Mouse (Mus musculus) hindbrain, embryonic 13.5 days (tissue): Measurements from ENCODE around the gene Gm20532. TPM values are rescaled to one million over a fixed set of nuclear protein-coding genes. Genes with fewer than 3 reads are reported as not detected.

Experiments
- ATAC-seq: fragments of 200-750 bp; cut with Nextera tagmentation; 2 replicates; pipeline ENCODE4 v1.8.0; 2017; ENCODE audit warnings: moderate TSS enrichment; ENCODE audit not compliant: low FRiP score
- H3K27ac ChIP-seq: fragments of 300-500 bp; sonication (generic); 2 replicates; pipeline ENCODE4 v1.5.1; 2015; ENCODE audit warnings: inconsistent platforms, mild to moderate bottlenecking, moderate library complexity
- H3K27me3 ChIP-seq: fragments of 300-500 bp; sonication (generic); 2 replicates; pipeline ENCODE4 v1.6.1; 2015; ENCODE audit warnings: mild to moderate bottlenecking, inconsistent platforms
- H3K36me3 ChIP-seq: fragments of 300-500 bp; sonication (generic); 2 replicates; pipeline ENCODE4 v1.6.1; 2015; ENCODE audit warnings: mild to moderate bottlenecking, inconsistent platforms
- H3K4me1 ChIP-seq: fragments of 300-500 bp; sonication (generic); replicated peaks from 2 replicates; pipeline ENCODE4 v1.6.1; 2015; ENCODE audit warnings: inconsistent platforms
- H3K4me2 ChIP-seq: fragments of 300-500 bp; sonication (generic); 2 replicates; pipeline ENCODE4 v1.6.1; 2015; ENCODE audit warnings: inconsistent platforms, mild to moderate bottlenecking, moderate library complexity
- H3K4me3 ChIP-seq: fragments of 300-500 bp; sonication (generic); 2 replicates; pipeline ENCODE4 v1.5.1; 2015; ENCODE audit warnings: mild to moderate bottlenecking, inconsistent platforms
- H3K9ac ChIP-seq: fragments of 300-500 bp; sonication (generic); 2 replicates; pipeline ENCODE4 v1.6.1; 2015; ENCODE audit warnings: mild to moderate bottlenecking, inconsistent platforms
- H3K9me3 ChIP-seq: fragments of 300-500 bp; sonication (generic); 2 replicates; pipeline ENCODE4 v1.6.1; 2016; ENCODE audit warnings: inconsistent platforms
- WGBS: fragments of 180-500 bp; shearing (Covaris S2); methylation state at CpG from one replicate; pipeline ENCODE4 v1.1.7; 2015; 5-methylcytosine and 5-hydroxymethylcytosine counted together
- polyA plus RNA-seq: library from polyadenylated mRNA; unstranded; fragments of >200 nt; fragmentation: Nextera tagmentation; extraction: Ambion mirVana; gene quantifications from 2 replicates; pipeline ENCODE4 v1.2.1, GENCODE M21; 2015

Gene Gm20532
- polyA plus RNA-seq, 1 experiment from 2014 or later, result not detected

DNA sequence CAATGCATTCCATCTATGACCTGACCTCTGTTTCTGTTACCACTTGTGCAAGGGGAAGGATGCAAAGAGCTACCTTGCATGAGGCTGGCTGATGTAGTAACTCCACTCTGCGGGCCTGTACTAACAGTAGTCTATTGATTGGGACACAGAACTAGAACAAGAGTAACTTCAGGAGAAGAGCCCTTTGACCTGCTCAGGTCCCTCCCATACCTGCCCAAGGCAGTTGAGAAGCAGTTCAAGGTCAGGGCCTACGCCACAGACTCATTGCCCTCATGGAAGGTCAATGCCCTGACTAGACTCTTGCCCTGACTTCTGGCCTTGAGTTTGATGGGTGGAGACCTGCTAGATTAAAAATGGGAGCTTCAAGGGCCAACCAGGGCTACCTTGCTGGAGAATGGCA, 14.2 kb downstream of the Gm20532 start:
- no peaks in the 10 kb centered on the region for H3K9me3 ChIP-seq
- no peak overlapping the region for H3K4me2 ChIP-seq
- ATAC-seq, result no peak
- no peak overlapping the region for H3K4me3 ChIP-seq
- peaks cover 15% of the 10 kb centered on the region for H3K4me1 ChIP-seq
- no peak overlapping the region for H3K27ac ChIP-seq
- peaks cover 41% of the 10 kb centered on the region for H3K27me3 ChIP-seq
- no peak overlapping the region for H3K9ac ChIP-seq
- 95% methylated on average over 2 of the region's 2 CpGs for WGBS
- H3K36me3 ChIP-seq, result no peaks in the 10 kb centered on the region

- Histone ChIP-seq H3K27me3 (peaks cover 49% of the 10 kb centered on the region), H3K4me2 (no peak overlapping the region), H3K4me3 (no peak overlapping the region), H3K4me1 (peaks cover 19% of the 10 kb centered on the region), H3K27ac (no peak overlapping the region), H3K36me3 (no peaks in the 10 kb centered on the region), H3K9me3 (no peaks in the 10 kb centered on the region), H3K9ac (no peak overlapping the region)
- ATAC-seq, result no peak
- 79% methylated on average over 1 of the region's 1 CpGs for WGBS
These were observed 15.2 kb downstream of the Gm20532 start for GRCm38 (mm10) chr2:26601595-26601994.

GRCm38 (mm10) chr2:26602631-26603030, 16.2 kb downstream of the Gm20532 start:
- WGBS, result 80% methylated on average over 5 of the region's 5 CpGs
- Histone ChIP-seq H3K4me3 (0 out of 2 replicates have a peak overlapping the region, but pooled peaks have one; percentile 54), H3K27ac (no peak overlapping the region), H3K27me3 (peaks cover 57% of the 10 kb centered on the region), H3K9me3 (no peaks in the 10 kb centered on the region), H3K9ac (no peak overlapping the region), H3K4me1 (peaks cover 27% of the 10 kb centered on the region), H3K4me2 (no peak overlapping the region), H3K36me3 (no peaks in the 10 kb centered on the region)
- ATAC-seq, result no peak

DNA sequence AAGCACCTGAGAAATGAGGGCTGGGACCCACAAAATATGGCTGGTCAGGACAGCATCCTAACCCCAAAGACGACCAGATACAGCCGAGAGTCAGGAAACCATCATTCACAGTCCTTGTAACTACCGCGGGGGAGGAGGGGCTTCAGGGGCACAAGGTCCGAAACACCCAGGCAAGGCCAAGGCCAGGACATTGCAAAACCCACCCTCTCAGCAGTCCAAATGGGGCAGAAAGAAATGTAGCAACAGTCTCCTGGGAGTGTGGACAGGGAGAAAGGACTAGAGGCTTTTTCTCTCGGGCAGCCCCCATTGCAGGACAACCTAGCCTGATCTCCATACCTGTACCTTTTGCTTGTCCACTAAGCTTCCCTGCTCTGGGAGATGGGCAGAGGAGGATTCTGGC, 16.7 kb downstream of the Gm20532 start:
- peaks cover 59% of the 10 kb centered on the region for H3K27me3 ChIP-seq
- no peak overlapping the region for H3K27ac ChIP-seq
- H3K9me3 ChIP-seq, result no peaks in the 10 kb centered on the region
- ATAC-seq, result no peak
- peak overlapping the region; percentile 54 for H3K4me3 ChIP-seq
- 23% methylated on average over 6 of the region's 6 CpGs for WGBS
- peak overlapping the region; percentile 73 for H3K4me2 ChIP-seq
- H3K36me3 ChIP-seq, result no peaks in the 10 kb centered on the region
- peak overlapping the region; percentile 71; the same call in 1 of the 2 replicates for H3K9ac ChIP-seq
- peaks cover 27% of the 10 kb centered on the region for H3K4me1 ChIP-seq

DNA sequence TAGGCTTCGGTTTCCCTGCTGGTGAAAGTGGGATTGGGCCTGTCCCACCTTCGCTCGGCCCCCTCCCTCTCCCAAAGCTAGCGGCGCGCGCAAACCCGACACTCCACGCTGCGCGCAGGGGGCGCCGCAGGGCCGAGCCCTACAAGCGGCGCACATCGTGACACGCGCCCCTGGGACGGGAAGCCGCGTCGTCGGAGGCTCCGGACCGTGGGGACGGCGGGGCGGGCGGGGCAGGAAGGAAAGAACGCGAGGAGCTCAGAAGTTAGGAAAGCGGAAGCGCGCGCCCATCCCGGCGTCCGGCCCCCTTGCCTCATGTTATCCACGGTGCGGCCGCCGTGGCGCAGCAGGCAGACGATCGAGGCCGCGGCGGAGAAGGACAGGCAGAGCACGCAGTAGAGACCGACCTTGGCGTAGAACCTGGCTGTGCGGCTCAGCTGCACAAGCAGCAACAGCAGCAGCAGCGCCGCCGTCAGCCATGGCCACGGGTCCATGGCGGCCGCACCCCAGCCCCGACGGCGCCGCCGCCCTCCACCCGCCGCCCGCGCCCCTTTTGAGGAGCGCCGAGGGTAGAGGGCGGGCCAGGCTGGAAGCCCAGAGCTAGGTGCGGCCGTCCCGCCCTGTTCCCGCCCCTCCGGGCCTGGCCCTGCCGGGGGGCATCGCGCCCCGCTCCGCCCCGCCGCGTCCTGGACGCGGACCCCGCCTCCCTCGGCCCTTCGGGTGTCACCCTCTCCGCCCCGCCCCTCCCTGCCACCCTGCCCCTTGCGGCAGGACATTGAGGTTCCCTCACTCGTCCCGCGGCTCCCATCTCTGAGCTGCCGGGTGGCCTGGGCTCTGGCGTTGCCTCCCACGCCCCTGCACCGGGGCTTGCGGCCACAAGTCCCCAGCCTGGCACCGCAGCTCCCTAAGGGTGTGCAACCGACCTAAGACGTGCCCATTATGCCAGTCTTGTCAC, 17.6 kb downstream of the Gm20532 start, which contains the start of gene Agpat2:
Gene Agpat2, minus strand, starts transcription at position 698 of the 952 bp plus-strand sequence.
- H3K9ac ChIP-seq, result peak within 1 kb of the TSS; percentile 71
- H3K27me3 ChIP-seq, result peaks cover 59% of the 10 kb centered on the region
- ATAC-seq, result peak; percentile 63

DNA sequence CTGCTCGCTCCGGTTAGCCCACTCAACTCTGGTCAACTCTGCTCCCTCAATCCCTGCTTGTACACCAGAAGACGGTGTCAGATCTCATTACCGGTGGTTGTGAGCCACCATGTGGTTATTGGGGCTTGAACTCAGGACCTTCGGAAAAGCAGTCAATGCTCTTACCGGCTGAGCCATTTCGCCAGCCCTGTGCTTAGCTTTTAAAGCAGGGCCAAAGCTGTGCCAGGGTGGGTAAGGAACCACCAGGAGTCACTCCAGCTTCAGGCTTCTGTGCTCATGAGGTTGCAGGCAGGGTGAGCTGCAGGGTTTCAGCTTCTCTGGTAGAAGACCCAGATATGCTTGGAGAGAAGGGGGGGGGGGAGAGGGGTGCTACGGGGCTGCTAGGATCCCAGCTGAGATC, 18.9 kb downstream of the Gm20532 start:
- WGBS, result 88% methylated on average over 8 of the region's 8 CpGs
- no peak overlapping the region for H3K9ac ChIP-seq
- no peak for ATAC-seq
- H3K27ac ChIP-seq, result no peak overlapping the region
- peaks cover 59% of the 10 kb centered on the region for H3K27me3 ChIP-seq
- H3K4me3 ChIP-seq, result no peak overlapping the region
- H3K9me3 ChIP-seq, result no peaks in the 10 kb centered on the region
- no peak overlapping the region for H3K4me2 ChIP-seq
- peaks cover 27% of the 10 kb centered on the region for H3K4me1 ChIP-seq
- no peaks in the 10 kb centered on the region for H3K36me3 ChIP-seq

More for the DNA sequence above, 17.6 kb downstream of the Gm20532 start, which contains the start of gene Agpat2:
- H3K27ac ChIP-seq, result no peak within 1 kb of the TSS
- H3K36me3 ChIP-seq, result no peaks in the 10 kb centered on the region
- under 1% methylated on average over 76 of the region's 103 CpGs for WGBS
- H3K4me1 ChIP-seq, result peaks cover 27% of the 10 kb centered on the region
- no peaks in the 10 kb centered on the region for H3K9me3 ChIP-seq
- peak within 1 kb of the TSS; percentile 54 for H3K4me3 ChIP-seq
- peak within 1 kb of the TSS; percentile 73 for H3K4me2 ChIP-seq

- no peaks in the 10 kb centered on the region for H3K9me3 ChIP-seq
- 71% methylated on average over 3 of the region's 3 CpGs for WGBS
- H3K27ac ChIP-seq, result no peak overlapping the region
- H3K36me3 ChIP-seq, result no peaks in the 10 kb centered on the region
- H3K27me3 ChIP-seq, result peaks cover 56% of the 10 kb centered on the region
- ATAC-seq, result no peak
- no peak overlapping the region for H3K4me2 ChIP-seq
- H3K9ac ChIP-seq, result no peak overlapping the region
- peaks cover 27% of the 10 kb centered on the region for H3K4me1 ChIP-seq
- no peak overlapping the region for H3K4me3 ChIP-seq
These were observed 20.1 kb downstream of the Gm20532 start for GRCm38 (mm10) chr2:26606579-26606978.

- Histone ChIP-seq H3K36me3 (no peaks in the 10 kb centered on the region), H3K9ac (peak overlapping the region; percentile 49; the same call in 1 of the 2 replicates), H3K4me2 (no peak overlapping the region), H3K27ac (peak overlapping the region; percentile 35; the same call in 1 of the 2 replicates), H3K27me3 (peaks cover 49% of the 10 kb centered on the region), H3K4me3 (no peak overlapping the region), H3K9me3 (no peaks in the 10 kb centered on the region), H3K4me1 (peaks cover 27% of the 10 kb centered on the region)
- WGBS, result 54% methylated on average over 6 of the region's 6 CpGs
- ATAC-seq, result no peak
These were observed 20.8 kb downstream of the Gm20532 start for GRCm38 (mm10) chr2:26607056-26607910.

DNA sequence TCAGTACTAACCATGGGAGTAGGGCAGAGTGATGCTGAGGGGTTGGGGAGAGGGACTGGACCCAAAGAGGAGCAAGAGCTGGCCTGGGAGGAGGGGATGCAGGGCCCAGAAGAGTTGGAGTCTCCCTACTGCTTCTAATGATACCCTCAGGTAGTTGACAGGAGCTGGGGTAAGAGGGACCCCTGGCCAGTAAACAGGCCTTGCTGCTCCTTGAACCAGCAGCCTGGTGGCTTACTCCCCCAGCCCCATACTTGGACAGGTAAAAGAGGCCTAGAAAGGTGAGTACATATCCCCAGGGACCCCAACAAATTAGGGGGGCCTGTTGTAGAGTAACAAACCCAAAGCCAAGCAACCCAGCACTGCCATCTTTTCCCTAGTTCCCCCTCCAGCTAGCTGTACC, 22.3 kb downstream of the Gm20532 start:
- no peak overlapping the region for H3K4me3 ChIP-seq
- no peak for ATAC-seq
- H3K9ac ChIP-seq, result no peak overlapping the region
- H3K4me1 ChIP-seq, result peaks cover 20% of the 10 kb centered on the region
- no peak overlapping the region for H3K4me2 ChIP-seq
- no peak overlapping the region for H3K27ac ChIP-seq
- no peaks in the 10 kb centered on the region for H3K9me3 ChIP-seq
- peaks cover 34% of the 10 kb centered on the region for H3K27me3 ChIP-seq
- H3K36me3 ChIP-seq, result no peaks in the 10 kb centered on the region

- no peak overlapping the region for H3K4me2 ChIP-seq
- H3K4me3 ChIP-seq, result no peak overlapping the region
- H3K4me1 ChIP-seq, result peaks cover 16% of the 10 kb centered on the region
- H3K27ac ChIP-seq, result no peak overlapping the region
- no peaks in the 10 kb centered on the region for H3K36me3 ChIP-seq
- no peak for ATAC-seq
- peaks cover 29% of the 10 kb centered on the region for H3K27me3 ChIP-seq
- H3K9ac ChIP-seq, result no peak overlapping the region
- H3K9me3 ChIP-seq, result no peaks in the 10 kb centered on the region
These were observed 22.8 kb downstream of the Gm20532 start for GRCm38 (mm10) chr2:26609261-26609661.

- H3K27ac ChIP-seq, result no peak overlapping the region
- H3K4me2 ChIP-seq, result no peak overlapping the region
- H3K9ac ChIP-seq, result no peak overlapping the region
- peaks cover 12% of the 10 kb centered on the region for H3K4me1 ChIP-seq
- H3K9me3 ChIP-seq, result no peaks in the 10 kb centered on the region
- no peak overlapping the region for H3K4me3 ChIP-seq
- no peaks in the 10 kb centered on the region for H3K36me3 ChIP-seq
- no peak for ATAC-seq
- WGBS, result 74% methylated on average over 3 of the region's 3 CpGs
- peaks cover 19% of the 10 kb centered on the region; the same call in 1 of the 2 replicates for H3K27me3 ChIP-seq
These were observed 24.1 kb downstream of the Gm20532 start for GRCm38 (mm10) chr2:26610526-26610925.

DNA sequence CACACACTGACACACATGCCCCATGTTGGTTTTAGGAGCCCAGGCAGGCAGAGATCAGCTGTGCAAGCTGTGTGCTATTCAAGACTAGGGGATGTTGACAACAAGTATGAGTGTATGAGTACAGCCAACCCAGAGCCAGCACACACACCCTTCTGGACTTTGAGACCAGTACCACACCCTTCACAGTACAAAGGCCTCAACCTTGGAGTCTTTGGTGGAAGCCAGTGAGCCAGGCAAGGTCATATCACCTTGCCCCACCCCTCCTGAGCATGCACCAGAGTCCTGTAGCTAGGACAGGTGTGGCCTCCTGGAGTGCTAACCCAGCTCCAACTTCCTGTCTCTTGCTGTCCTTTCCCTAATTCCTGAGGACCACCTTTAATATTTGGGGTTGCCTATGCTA, 24.6 kb downstream of the Gm20532 start:
- Histone ChIP-seq H3K27ac (no peak overlapping the region), H3K27me3 (peaks cover 15% of the 10 kb centered on the region; the same call in 1 of the 2 replicates), H3K9ac (no peak overlapping the region), H3K9me3 (no peaks in the 10 kb centered on the region), H3K4me3 (no peak overlapping the region), H3K4me1 (peaks cover 12% of the 10 kb centered on the region), H3K4me2 (no peak overlapping the region), H3K36me3 (no peaks in the 10 kb centered on the region)
- ATAC-seq, result no peak
